Mouse (Mus musculus) neutrophil, adult 65 days (primary cell): Measurements from ENCODE around the gene Prl8a1. TPM values are rescaled to one million over a fixed set of nuclear protein-coding genes. Genes with fewer than 3 reads are reported as not detected.

Experiments used
- total RNA-seq: library from RNA; stranded (reverse); gene quantifications from 2 replicates; pipeline ENCODE4 v1.2.4, GENCODE M21; 2023

The Prl8a1 gene
- not detected in 2 replicates for total RNA-seq

GRCm38 (mm10) chr13:27582071-27582470 lies at the start of gene Prl8a1:
Gene Prl8a1, minus strand, starts transcription at chr13:27582171.

GRCm38 (mm10) chr13:27610482-27610881 lies 28.5 kb upstream of the Prl8a1 start, which contains the start of gene Prl7b1:
Gene Prl7b1, minus strand, starts transcription at chr13:27610582.

DNA sequence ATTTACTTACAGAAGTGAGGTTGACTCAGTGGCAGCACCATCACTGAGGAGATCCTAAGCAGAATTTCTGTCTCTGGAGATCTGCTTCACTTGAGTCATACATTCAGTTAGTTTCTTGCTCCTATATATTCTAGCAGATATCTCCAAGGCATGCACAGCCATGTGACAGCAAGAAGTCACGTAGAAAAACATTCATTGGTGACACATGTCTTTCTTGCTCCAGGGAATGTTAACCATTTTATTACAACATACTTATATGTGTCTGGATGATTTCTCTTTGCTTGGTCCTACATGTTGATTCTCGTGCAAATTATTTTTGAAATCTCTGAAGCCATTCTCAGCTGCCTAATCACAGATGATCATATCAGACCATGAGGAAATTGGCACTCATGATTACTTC lies 17.5 kb downstream of the Prl8a1 start, which contains the start of gene Prl8a9:
Prl8a9 (minus strand) TSS at position 101 of the 400 bp plus-strand sequence.

Other genes starting within 250 kb of the Prl8a1 start
- not detected in 2 replicates for gene Prl8a2, start 236.5 kb downstream of the Prl8a1 start, total RNA-seq
- not detected in 2 replicates for gene Prl2b1, start 191.3 kb downstream of the Prl8a1 start, total RNA-seq
- not detected in 2 replicates for gene Prl8a6, start 143.5 kb downstream of the Prl8a1 start, total RNA-seq
- not detected in 2 replicates for gene Prl8a8, start 69.0 kb downstream of the Prl8a1 start, total RNA-seq
- not detected in 2 replicates for gene Prl8a9, start 17.6 kb downstream of the Prl8a1 start, total RNA-seq
- not detected in 2 replicates for gene Prl7b1, start 28.4 kb upstream of the Prl8a1 start, total RNA-seq
- not detected in 2 replicates for gene Prl7a1, start 60.3 kb upstream of the Prl8a1 start, total RNA-seq
- not detected in 2 replicates for gene Prl7a2, start 85.9 kb upstream of the Prl8a1 start, total RNA-seq
- gene Prl7d1, start 134.6 kb upstream of the Prl8a1 start, total RNA-seq: not detected in 2 replicates
- not detected in 2 replicates for gene Prl7c1, start 198.6 kb upstream of the Prl8a1 start, total RNA-seq
- not detected in 2 replicates for gene Prl2a1, start 219.5 kb upstream of the Prl8a1 start, total RNA-seq